Mouse (Mus musculus): ENCODE results near the gene Cdh4.

The Cdh4 gene

GRCm38 (mm10) chr2:179946496-179946895 lies 504.3 kb downstream of the Cdh4 start:
- DNase-seq (ENCODE audit: low spot score), result no peak

- DNase-seq (ENCODE audit: low spot score), result no peak
These were observed 505.4 kb downstream of the Cdh4 start for GRCm38 (mm10) chr2:179947607-179948006.

GRCm38 (mm10) chr2:179948820-179949219 lies 506.6 kb downstream of the Cdh4 start:
- no peak for DNase-seq (ENCODE audit: low spot score)
